Mouse (Mus musculus) forebrain, embryonic 14.5 days (tissue): ENCODE results near the gene Fbxo10. TPM values are rescaled to one million over a fixed set of nuclear protein-coding genes. Genes with fewer than 3 reads are reported as not detected.
A peak's percentile ranks its signal among the peaks of the same experiment; 100 is the strongest.

ENCODE experiments used
- ATAC-seq: fragments of 200-750 bp; cut with Nextera tagmentation; 2 replicates; pipeline ENCODE4 v1.8.0; 2017; ENCODE audit warnings: mild to moderate bottlenecking, moderate library complexity
- DNase-seq: peaks from one replicate; pipeline ENCODE4 v3.0.0-alpha.2; 2015; ENCODE audit warnings: low spot score
- H3K27ac ChIP-seq: fragments of 300-500 bp; sonication (generic); 2 replicates; pipeline ENCODE4 v1.5.1; 2014; ENCODE audit warnings: low read depth, mild to moderate bottlenecking, control low read depth, low read length, moderate library complexity
- H3K27me3 ChIP-seq: fragments of 300-500 bp; sonication (generic); replicated peaks from 2 replicates; pipeline ENCODE4 v1.6.1; 2014; ENCODE audit warnings: low read length, control low read depth, mixed read lengths; ENCODE audit not compliant: control insufficient read depth, insufficient read depth
- H3K36me3 ChIP-seq: fragments of 300-500 bp; sonication (generic); 2 replicates; pipeline ENCODE4 v1.6.1; 2014; ENCODE audit warnings: low read length, control low read depth; ENCODE audit not compliant: control insufficient read depth, insufficient read depth
- H3K4me1 ChIP-seq: fragments of 300-500 bp; sonication (generic); 2 replicates; pipeline ENCODE4 v1.6.1; 2014; ENCODE audit warnings: antibody characterized with exemption, low read length, control low read depth; ENCODE audit not compliant: control insufficient read depth, insufficient read depth
- H3K4me2 ChIP-seq: fragments of 300-500 bp; sonication (generic); 2 replicates; pipeline ENCODE4 v1.6.1; 2014; ENCODE audit warnings: mild to moderate bottlenecking, control low read depth, low read length
- H3K4me3 ChIP-seq: fragments of 300-500 bp; sonication (generic); 2 replicates; pipeline ENCODE4 v1.5.1; 2014; ENCODE audit warnings: low read depth, low read length, control low read depth
- H3K9ac ChIP-seq: fragments of 300-500 bp; sonication (generic); 2 replicates; pipeline ENCODE4 v1.6.1; 2014; ENCODE audit warnings: mild to moderate bottlenecking, low read length, control low read depth, moderate library complexity
- H3K9me3 ChIP-seq: fragments of 300-500 bp; sonication (generic); replicated peaks from 2 replicates; pipeline ENCODE4 v1.6.1; 2016; ENCODE audit warnings: low read length, control low read depth, mixed read lengths; ENCODE audit not compliant: control insufficient read depth
- WGBS: fragments of 180-500 bp; shearing (Covaris S2); extraction: QIAGEN DNeasy Blood & Tissue Kit; methylation state at CpG from one replicate; pipeline ENCODE4 v1.1.7; 2014; 5-methylcytosine and 5-hydroxymethylcytosine counted together
- polyA plus RNA-seq: library from polyadenylated mRNA; unstranded; fragments of >200 nt; fragmentation: Nextera tagmentation; extraction: Ambion mirVana; gene quantifications from 2 replicates; pipeline ENCODE4 v1.2.1, GENCODE M21; 2014

The Fbxo10 gene
- polyA plus RNA-seq, 1 experiment from 2014 or later = 10.4 TPM

- no peak for ATAC-seq
- Histone ChIP-seq H3K9me3 (no peaks in the 10 kb centered on the region), H3K36me3 (peaks cover 76% of the 10 kb centered on the region), H3K4me2 (no peak overlapping the region), H3K27ac (no peak overlapping the region), H3K9ac (no peak overlapping the region), H3K4me3 (no peak overlapping the region), H3K4me1 (no peaks in the 10 kb centered on the region), H3K27me3 (no peaks in the 10 kb centered on the region)
- no peak for DNase-seq
- WGBS = 90% methylated on average over 13 of the region's 13 CpGs
Measured at GRCm38 (mm10) chr4:45037455-45038410, 46.7 kb downstream of the Fbxo10 start.

- Histone ChIP-seq H3K4me1 (no peaks in the 10 kb centered on the region), H3K9me3 (no peaks in the 10 kb centered on the region), H3K36me3 (peaks cover 79% of the 10 kb centered on the region), H3K9ac (no peak overlapping the region), H3K4me2 (no peak overlapping the region), H3K27ac (no peak overlapping the region), H3K4me3 (no peak overlapping the region), H3K27me3 (no peaks in the 10 kb centered on the region)
- WGBS = 80% methylated on average over 5 of the region's 5 CpGs
- ATAC-seq (no peak), DNase-seq (no peak)
Measured at GRCm38 (mm10) chr4:45036571-45036970, 47.8 kb downstream of the Fbxo10 start.

- H3K36me3 ChIP-seq = peaks cover 79% of the 10 kb centered on the region
- H3K4me3 ChIP-seq = no peak overlapping the region
- no peak for ATAC-seq
Measured at GRCm38 (mm10) chr4:45036048-45036447, 48.4 kb downstream of the Fbxo10 start.

GRCm38 (mm10) chr4:45034693-45035628 is 49.4 kb downstream of the Fbxo10 start:
- ATAC-seq = no peak
- no peak overlapping the region for H3K27ac ChIP-seq
- no peak for DNase-seq

More at GRCm38 (mm10) chr4:45036048-45036447, 48.4 kb downstream of the Fbxo10 start:
- WGBS = 91% methylated on average over 10 of the region's 10 CpGs
- Histone ChIP-seq H3K9me3 (no peaks in the 10 kb centered on the region), H3K4me2 (no peak overlapping the region), H3K4me1 (no peaks in the 10 kb centered on the region), H3K27me3 (no peaks in the 10 kb centered on the region), H3K9ac (no peak overlapping the region), H3K27ac (no peak overlapping the region)
- DNase-seq = no peak

GRCm38 (mm10) chr4:45032586-45032985 is 51.8 kb downstream of the Fbxo10 start:
- Histone ChIP-seq H3K27me3 (no peaks in the 10 kb centered on the region), H3K4me2 (no peak overlapping the region), H3K27ac (no peak overlapping the region), H3K9me3 (no peaks in the 10 kb centered on the region), H3K4me3 (no peak overlapping the region), H3K4me1 (no peaks in the 10 kb centered on the region), H3K9ac (no peak overlapping the region), H3K36me3 (peaks cover 92% of the 10 kb centered on the region)
- ATAC-seq = no peak
- WGBS = 90% methylated on average over 9 of the region's 9 CpGs
- no peak for DNase-seq

More at GRCm38 (mm10) chr4:45034693-45035628, 49.4 kb downstream of the Fbxo10 start:
- Histone ChIP-seq H3K27me3 (no peaks in the 10 kb centered on the region), H3K4me2 (no peak overlapping the region), H3K36me3 (peaks cover 79% of the 10 kb centered on the region), H3K4me3 (no peak overlapping the region), H3K9ac (no peak overlapping the region), H3K4me1 (no peaks in the 10 kb centered on the region), H3K9me3 (no peaks in the 10 kb centered on the region)
- WGBS = 90% methylated on average over 16 of the region's 16 CpGs

- H3K9ac ChIP-seq = no peak overlapping the region
- no peak overlapping the region for H3K27ac ChIP-seq
- no peaks in the 10 kb centered on the region for H3K9me3 ChIP-seq
- no peak overlapping the region for H3K4me2 ChIP-seq
- ATAC-seq (no peak), DNase-seq (no peak)
- no peaks in the 10 kb centered on the region for H3K27me3 ChIP-seq
- 84% methylated on average over 4 of the region's 4 CpGs for WGBS
- H3K4me1 ChIP-seq = no peaks in the 10 kb centered on the region
- peaks cover 66% of the 10 kb centered on the region for H3K36me3 ChIP-seq
- no peak overlapping the region for H3K4me3 ChIP-seq
Measured at GRCm38 (mm10) chr4:45026459-45026858, 57.9 kb downstream of the Fbxo10 start.

- WGBS = 2% methylated on average over 14 of the region's 14 CpGs
- 0 out of 2 replicates have a peak, but pooled peaks have one; percentile 6 for ATAC-seq
- Histone ChIP-seq H3K27me3 (no peaks in the 10 kb centered on the region), H3K27ac (no peak overlapping the region), H3K36me3 (peaks cover 14% of the 10 kb centered on the region; the same call in 1 of the 2 replicates), H3K9ac (peak overlapping the region; percentile 71), H3K4me1 (peaks cover 10% of the 10 kb centered on the region), H3K4me2 (peak overlapping the region; percentile 78), H3K4me3 (peak overlapping the region; percentile 68), H3K9me3 (no peaks in the 10 kb centered on the region)
- no peak for DNase-seq
Measured at GRCm38 (mm10) chr4:45019009-45019408, 65.4 kb downstream of the Fbxo10 start.

- WGBS = under 1% methylated on average over 29 of the region's 29 CpGs
- Histone ChIP-seq H3K9me3 (no peaks in the 10 kb centered on the region), H3K4me1 (peaks cover 11% of the 10 kb centered on the region), H3K36me3 (peaks cover 10% of the 10 kb centered on the region; the same call in 1 of the 2 replicates), H3K27ac (no peak within 1 kb of the TSS; the same call in 1 of the 2 replicates), H3K4me3 (peak within 1 kb of the TSS; percentile 68), H3K4me2 (peak within 1 kb of the TSS; percentile 78), H3K9ac (peak within 1 kb of the TSS; percentile 71), H3K27me3 (no peaks in the 10 kb centered on the region)
- ATAC-seq (peak; percentile 94), DNase-seq (peak; percentile 97)
Measured at GRCm38 (mm10) chr4:45018452-45018980, 65.9 kb downstream of the Fbxo10 start, which contains the start of gene Polr1e. TSS of gene Polr1e (plus strand) at chr4:45018583.
